Mouse (Mus musculus): ENCODE results near the gene Tnpo3. TPM values are rescaled to one million over a fixed set of nuclear protein-coding genes. Genes with fewer than 3 reads are reported as not detected.

The Tnpo3 gene
- total RNA-seq, 2 experiments from 2014 or later = 65.9 to 66.4 TPM

DNA sequence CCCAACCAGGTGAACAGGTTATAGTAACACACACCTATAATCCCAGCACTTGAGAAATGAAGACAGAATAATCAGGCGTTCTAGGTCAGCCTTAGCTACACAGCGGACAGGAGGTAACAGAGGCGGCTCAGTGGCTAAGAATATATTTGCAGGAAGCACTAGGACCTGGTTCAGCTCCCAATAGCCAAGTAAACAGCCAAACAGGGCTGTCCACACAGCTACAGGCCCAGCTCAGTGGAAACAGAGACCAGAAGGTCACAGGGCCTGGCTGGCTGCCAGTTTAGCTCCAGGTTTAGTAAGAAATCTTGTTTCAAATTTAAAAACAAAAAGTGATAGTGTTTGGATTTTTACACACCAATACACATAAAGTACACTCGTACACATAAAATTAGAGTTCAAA, 115.6 kb downstream of the Tnpo3 start:
- DNase-seq (ENCODE audit: low spot score in 2 of 2) = no peak

Other genes starting within 250 kb of the Tnpo3 start
- not detected for gene Opn1sw, start 221.4 kb downstream of the Tnpo3 start, total RNA-seq (2021)
- gene Ccdc136, start 213.6 kb downstream of the Tnpo3 start, total RNA-seq (2021) = 10 to 100 TPM; 10.0 to 12.6 TPM
- gene Flnc, start 176.6 kb downstream of the Tnpo3 start, total RNA-seq (2021) = 10 to 100 TPM; 16.5 to 28.3 TPM
- gene Atp6v1f, start 142.2 kb downstream of the Tnpo3 start, total RNA-seq (2021) = 100 to 1,000 TPM; 174 to 181 TPM
- 1 to 10 TPM in 1 of 2 experiments, under 1 TPM in 1; 0.92 to 1.1 TPM for gene Atp6v1fnb, start 138.4 kb downstream of the Tnpo3 start, total RNA-seq (2021)
- 10 to 100 TPM in 1 of 2 experiments, 1 to 10 TPM in 1; 9.0 to 14.2 TPM for gene Kcp, start 101.9 kb downstream of the Tnpo3 start, total RNA-seq (2021)
- gene Irf5, start 83.3 kb downstream of the Tnpo3 start, total RNA-seq (2021) = 1 to 10 TPM; 4.5 to 4.7 TPM
- 10 to 100 TPM; 10.6 to 16.4 TPM for gene Tspan33, start 84.3 kb upstream of the Tnpo3 start, total RNA-seq (2021)
- gene Smo, start 125.6 kb upstream of the Tnpo3 start, total RNA-seq (2021) = 10 to 100 TPM; 88.5 to 94.3 TPM
- 100 to 1,000 TPM in 1 of 2 experiments, 10 to 100 TPM in 1; 93.7 to 119 TPM for gene Ahcyl2, start 158.1 kb upstream of the Tnpo3 start, total RNA-seq (2021)